In the genomic region with DNA sequence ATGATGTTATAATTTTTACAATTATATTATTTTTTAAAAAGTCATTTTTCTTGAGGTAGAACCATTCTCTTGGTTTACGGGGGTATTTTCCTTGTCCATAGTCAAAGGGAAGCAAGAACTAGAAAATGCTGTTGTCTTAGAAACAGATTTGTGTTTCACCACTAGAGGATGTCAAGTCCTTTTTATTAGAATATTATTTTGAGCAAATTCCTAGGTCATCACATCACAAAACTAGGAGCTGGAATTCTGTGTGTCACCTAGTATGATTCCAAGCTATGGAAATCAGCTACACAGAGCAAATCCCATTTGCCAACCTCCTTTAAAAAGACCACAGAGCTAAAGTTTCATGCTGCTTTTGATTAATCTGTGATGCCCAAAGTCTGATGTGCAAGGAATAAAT, we compare ENCODE assay signal across 20 mouse cellular contexts. TPM values are rescaled to one million over a fixed set of nuclear protein-coding genes. Genes with fewer than 3 reads are reported as not detected.
DNase-seq lines count a peak whose midpoint lies in the region; ATAC-seq and TF ChIP-seq lines count a peak whose summit lies in the region.
"Had no signal": no experiment of that assay in that cellular context is flagged by ENCODE, and none has a peak within 500 bp of the region (broad histone marks: within the 10 kb centered on the region; RNA-seq: fewer than 3 reads in every experiment).

No protein-coding gene starts in this region.

- peaks cover 23% of the 10 kb centered on the region for H3K27me3 ChIP-seq in forebrain, embryonic 14.5 days (replicated peaks; ENCODE audit: control insufficient read depth, insufficient read depth, low read length)
- H3K27me3 ChIP-seq in forebrain, embryonic 15.5 days, result peaks cover 20% of the 10 kb centered on the region
- no peaks in the 10 kb centered on the region for H3K27me3 ChIP-seq in kidney, postnatal 0 days (ENCODE audit: insufficient read depth, low read length)
- peaks cover 19% of the 10 kb centered on the region for H3K27me3 ChIP-seq in kidney, embryonic 16.5 days (ENCODE audit: insufficient read depth, low read length)
- peaks cover 36% of the 10 kb centered on the region for H3K27me3 ChIP-seq in midbrain, embryonic 14.5 days (ENCODE audit: control insufficient read depth, insufficient read depth, low read length)
- H3K27me3 ChIP-seq in midbrain, embryonic 15.5 days (replicated peaks), result peaks cover 27% of the 10 kb centered on the region

- no peaks in the 10 kb centered on the region for H3K36me3 ChIP-seq in forebrain, embryonic 14.5 days (ENCODE audit: control insufficient read depth, insufficient read depth, low read length)
- no peaks in the 10 kb centered on the region for H3K36me3 ChIP-seq in forebrain, embryonic 15.5 days
- H3K36me3 ChIP-seq in kidney, postnatal 0 days (ENCODE audit: insufficient read depth, low read length), result no peaks in the 10 kb centered on the region
- no peaks in the 10 kb centered on the region for H3K36me3 ChIP-seq in kidney, embryonic 16.5 days (ENCODE audit: insufficient read depth, low read length)
- H3K36me3 ChIP-seq in midbrain, embryonic 14.5 days (ENCODE audit: control insufficient read depth, insufficient read depth, low read length), result no peaks in the 10 kb centered on the region
- no peaks in the 10 kb centered on the region for H3K36me3 ChIP-seq in midbrain, embryonic 15.5 days (replicated peaks)
- H3K36me3 ChIP-seq: embryonic facial prominence, embryonic 10.5 days; hindbrain, embryonic 15.5 days; limb, embryonic 10.5 days; lung, embryonic 15.5 days; midbrain, embryonic 13.5 days had no signal

- TF ChIP-seq CTCF in kidney, postnatal 0 days (IDR thresholded peaks at IDR 0.05; ENCODE audit: low read depth), result peak; percentile 65

- no peaks in the 10 kb centered on the region for H3K9me3 ChIP-seq in forebrain, embryonic 14.5 days (replicated peaks; ENCODE audit: control insufficient read depth, low read length)
- no peaks in the 10 kb centered on the region for H3K9me3 ChIP-seq in forebrain, embryonic 15.5 days
- H3K9me3 ChIP-seq in kidney, postnatal 0 days (replicated peaks; ENCODE audit: low read length), result no peaks in the 10 kb centered on the region
- no peaks in the 10 kb centered on the region for H3K9me3 ChIP-seq in kidney, embryonic 16.5 days (ENCODE audit: low read length)
- no peaks in the 10 kb centered on the region for H3K9me3 ChIP-seq in midbrain, embryonic 14.5 days (ENCODE audit: control insufficient read depth, low read length)
- no peaks in the 10 kb centered on the region for H3K9me3 ChIP-seq in midbrain, embryonic 15.5 days
- H3K9me3 ChIP-seq: embryonic facial prominence, embryonic 10.5 days; hindbrain, embryonic 15.5 days; limb, embryonic 10.5 days; lung, embryonic 15.5 days; midbrain, embryonic 13.5 days had no signal

- peak; percentile 23 for DNase-seq in forebrain, embryonic 14.5 days (ENCODE audit: low spot score)
- peak; percentile 67 for DNase-seq in kidney, postnatal 0 days (ENCODE audit: low spot score)
- peak; percentile 34 for DNase-seq in midbrain, embryonic 14.5 days
- peak; percentile 51 for DNase-seq in retina, postnatal 1 day
- DNase-seq in ovary, postnatal 10 days (ENCODE audit: low spot score), result no peak
- DNase-seq: adrenal gland, postnatal 14 days; cerebellum, adult 18-20 months; heart, postnatal 36 days; kidney, adult 11 months; kidney, postnatal 10 days; thymus, postnatal 14 days had no signal

- 0 out of 2 replicates have a peak, but pooled peaks cover 6% of the 10 kb centered on the region for H3K4me1 ChIP-seq in forebrain, embryonic 14.5 days (ENCODE audit: control insufficient read depth, insufficient read depth, low read length)
- peaks cover 22% of the 10 kb centered on the region for H3K4me1 ChIP-seq in forebrain, embryonic 15.5 days
- no peaks in the 10 kb centered on the region for H3K4me1 ChIP-seq in kidney, postnatal 0 days (replicated peaks; ENCODE audit: insufficient read depth, low read length)
- H3K4me1 ChIP-seq in kidney, embryonic 16.5 days (ENCODE audit: insufficient read depth, low read length), result no peaks in the 10 kb centered on the region
- H3K4me1 ChIP-seq in midbrain, embryonic 14.5 days (ENCODE audit: control insufficient read depth, insufficient read depth, low read length), result peaks cover 4% of the 10 kb centered on the region; the same call in 1 of the 2 replicates
- peaks cover 22% of the 10 kb centered on the region for H3K4me1 ChIP-seq in midbrain, embryonic 15.5 days

- no peak for ATAC-seq in forebrain, embryonic 14.5 days
- no peak for ATAC-seq in forebrain, embryonic 15.5 days (replicated peaks)
- no peak for ATAC-seq in kidney, postnatal 0 days (replicated peaks; ENCODE audit: low FRiP score, low read depth)
- ATAC-seq in kidney, embryonic 16.5 days (ENCODE audit: low FRiP score, low TSS enrichment), result no peak
- no peak for ATAC-seq in midbrain, embryonic 14.5 days (ENCODE audit: low FRiP score, low TSS enrichment)
- no peak for ATAC-seq in midbrain, embryonic 15.5 days (replicated peaks)
- ATAC-seq: midbrain, embryonic 13.5 days had no signal

- H3K27ac ChIP-seq in forebrain, embryonic 14.5 days (ENCODE audit: low read depth, low read length), result no peak overlapping the region
- H3K27ac ChIP-seq in forebrain, embryonic 15.5 days (replicated peaks), result no peak overlapping the region
- H3K27ac ChIP-seq in kidney, postnatal 0 days, result no peak overlapping the region
- H3K27ac ChIP-seq in kidney, embryonic 16.5 days (ENCODE audit: low read length), result no peak overlapping the region
- H3K27ac ChIP-seq in midbrain, embryonic 14.5 days (replicated peaks; ENCODE audit: low read depth, low read length), result no peak overlapping the region
- H3K27ac ChIP-seq in midbrain, embryonic 15.5 days, result no peak overlapping the region
- H3K27ac ChIP-seq: embryonic facial prominence, embryonic 10.5 days; hindbrain, embryonic 15.5 days; limb, embryonic 10.5 days; lung, embryonic 15.5 days; midbrain, embryonic 13.5 days had no signal

- H3K4me2 ChIP-seq in forebrain, embryonic 14.5 days (ENCODE audit: low read length), result no peak overlapping the region
- no peak overlapping the region for H3K4me2 ChIP-seq in forebrain, embryonic 15.5 days (replicated peaks)
- no peak overlapping the region for H3K4me2 ChIP-seq in kidney, postnatal 0 days (ENCODE audit: low read length)
- no peak overlapping the region for H3K4me2 ChIP-seq in kidney, embryonic 16.5 days (replicated peaks; ENCODE audit: low read depth, low read length)
- H3K4me2 ChIP-seq in midbrain, embryonic 14.5 days (ENCODE audit: low read length), result no peak overlapping the region
- no peak overlapping the region for H3K4me2 ChIP-seq in midbrain, embryonic 15.5 days
- H3K4me2 ChIP-seq: heart, embryonic 11.5 days; hindbrain, embryonic 15.5 days; lung, embryonic 15.5 days; midbrain, embryonic 13.5 days had no signal

- no peak overlapping the region for H3K9ac ChIP-seq in forebrain, embryonic 14.5 days (ENCODE audit: low read length)
- no peak overlapping the region for H3K9ac ChIP-seq in forebrain, embryonic 15.5 days (replicated peaks)
- H3K9ac ChIP-seq in kidney, postnatal 0 days (ENCODE audit: low read depth, low read length), result no peak overlapping the region
- no peak overlapping the region for H3K9ac ChIP-seq in kidney, embryonic 16.5 days (replicated peaks; ENCODE audit: low read length)
- H3K9ac ChIP-seq in midbrain, embryonic 14.5 days (replicated peaks; ENCODE audit: low read length), result no peak overlapping the region
- no peak overlapping the region for H3K9ac ChIP-seq in midbrain, embryonic 15.5 days
- H3K9ac ChIP-seq: hindbrain, embryonic 15.5 days; lung, embryonic 15.5 days; midbrain, embryonic 13.5 days had no signal

- no peak overlapping the region for H3K4me3 ChIP-seq in forebrain, embryonic 14.5 days (ENCODE audit: low read depth, low read length)
- no peak overlapping the region for H3K4me3 ChIP-seq in forebrain, embryonic 15.5 days
- H3K4me3 ChIP-seq in kidney, postnatal 0 days (replicated peaks; ENCODE audit: low read depth, low read length), result no peak overlapping the region
- H3K4me3 ChIP-seq in kidney, embryonic 16.5 days (ENCODE audit: low read length), result no peak overlapping the region
- no peak overlapping the region for H3K4me3 ChIP-seq in midbrain, embryonic 14.5 days (replicated peaks; ENCODE audit: low read depth, low read length)
- no peak overlapping the region for H3K4me3 ChIP-seq in midbrain, embryonic 15.5 days
- H3K4me3 ChIP-seq: embryonic facial prominence, embryonic 10.5 days; hindbrain, embryonic 15.5 days; limb, embryonic 10.5 days; lung, embryonic 15.5 days; midbrain, embryonic 13.5 days had no signal

- WGBS in forebrain, embryonic 14.5 days, result 98% methylated on average over 1 of the region's 1 CpGs
- 94% methylated on average over 1 of the region's 1 CpGs for WGBS in forebrain, embryonic 15.5 days
- 92% methylated on average over 1 of the region's 1 CpGs for WGBS in kidney, postnatal 0 days
- WGBS in kidney, embryonic 16.5 days, result 87% methylated on average over 1 of the region's 1 CpGs
- WGBS in midbrain, embryonic 14.5 days, result 85% methylated on average over 1 of the region's 1 CpGs
- 80% methylated on average over 1 of the region's 1 CpGs for WGBS in midbrain, embryonic 15.5 days

RNA-seq across cellular contexts. Expression of gene Map7, which starts 3.9 kb away (rescaled TPM):
- 2.7 and 3.3 TPM in 2 replicates for polyA plus RNA-seq in forebrain, embryonic 14.5 days (2014; fragmentation: Nextera tagmentation; extraction: Ambion mirVana)
- polyA plus RNA-seq in forebrain, embryonic 15.5 days (2015; fragmentation: Nextera tagmentation; extraction: Ambion mirVana), result 4.7 and 6.2 TPM in 2 replicates
- 31.2 and 35.4 TPM in 2 replicates for polyA plus RNA-seq in kidney, postnatal 0 days (2015; fragmentation: Nextera tagmentation; extraction: Ambion mirVana)
- 32.3 and 33.9 TPM in 2 replicates for polyA plus RNA-seq in kidney, embryonic 16.5 days (2015; fragmentation: Nextera tagmentation; extraction: Ambion mirVana)
- polyA plus RNA-seq in midbrain, embryonic 14.5 days (2014; fragmentation: Nextera tagmentation; extraction: Ambion mirVana), result 5.2 and 5.3 TPM in 2 replicates
- 6.6 and 7.7 TPM in 2 replicates for polyA plus RNA-seq in midbrain, embryonic 15.5 days (2015; fragmentation: Nextera tagmentation; extraction: Ambion mirVana)
